Mouse (Mus musculus): ENCODE results near the gene Usp35.

The Usp35 gene

DNA sequence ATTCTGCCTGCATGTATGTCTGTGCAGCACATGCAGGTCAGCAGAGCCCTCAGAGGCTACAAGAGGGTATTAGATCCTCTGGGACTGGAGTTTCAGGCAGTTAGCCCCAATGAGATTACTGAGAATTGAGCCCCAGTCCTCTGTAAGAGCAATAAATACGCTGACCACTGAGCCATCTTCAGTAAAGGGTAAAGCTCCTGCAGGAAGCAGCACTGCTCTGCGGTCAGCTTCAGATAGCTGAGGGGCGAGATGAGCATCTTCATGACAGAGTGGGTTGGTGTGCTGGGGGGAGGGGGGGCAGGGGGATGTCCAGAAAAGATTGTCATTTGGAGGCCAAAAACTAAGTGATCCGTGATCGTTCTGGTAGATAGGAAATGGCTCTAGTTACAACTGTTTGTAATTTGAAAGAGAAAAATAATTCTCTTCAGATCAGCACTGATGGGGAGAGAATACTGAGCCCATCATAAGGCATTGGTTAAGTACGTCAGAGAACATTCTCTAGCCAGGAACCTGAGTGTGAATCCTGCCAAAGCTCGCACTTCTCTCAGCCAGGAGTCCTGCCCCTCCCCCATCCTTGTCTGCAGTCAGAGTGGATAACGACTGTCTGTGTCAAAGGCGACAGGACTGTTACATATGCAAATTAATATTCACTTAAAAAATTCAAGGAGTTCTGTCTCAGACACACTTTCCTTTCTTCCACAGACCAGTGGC, 14.4 kb upstream of the Usp35 start:
- DNase-seq (ENCODE audit: low read depth, low spot score) = no peak

DNA sequence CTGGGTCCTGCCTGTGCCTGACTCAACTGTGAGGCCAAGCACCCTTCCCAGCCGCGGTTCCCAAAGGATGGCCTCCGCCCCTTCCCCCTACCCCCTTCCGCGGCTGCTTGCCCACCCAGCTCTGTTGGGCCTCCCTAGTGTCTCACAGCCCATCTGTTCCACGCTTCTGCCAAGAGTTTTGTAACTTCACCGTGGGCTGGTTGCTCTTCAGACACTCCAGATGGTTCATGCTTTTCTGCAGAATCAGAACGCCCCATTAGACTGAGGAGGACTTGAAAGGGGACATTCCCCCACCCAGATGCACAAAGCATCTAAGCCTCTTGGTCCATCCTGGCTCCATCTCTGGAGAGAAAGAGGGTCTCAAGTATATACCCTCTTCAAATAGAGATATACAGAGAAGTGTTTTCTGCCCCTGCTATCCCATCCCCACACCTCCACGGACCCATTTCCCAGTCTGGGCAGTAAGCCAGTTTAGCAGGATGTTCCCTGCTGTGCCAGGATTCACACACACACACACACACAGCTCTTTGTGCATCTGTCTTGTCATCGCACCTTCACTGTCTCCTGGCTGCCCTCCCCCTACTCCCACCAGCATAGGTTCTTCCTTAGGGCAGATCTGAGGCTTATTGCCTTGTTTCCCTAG, 13.5 kb upstream of the Usp35 start:
- no peak for DNase-seq (ENCODE audit: low read depth, low spot score)

DNA sequence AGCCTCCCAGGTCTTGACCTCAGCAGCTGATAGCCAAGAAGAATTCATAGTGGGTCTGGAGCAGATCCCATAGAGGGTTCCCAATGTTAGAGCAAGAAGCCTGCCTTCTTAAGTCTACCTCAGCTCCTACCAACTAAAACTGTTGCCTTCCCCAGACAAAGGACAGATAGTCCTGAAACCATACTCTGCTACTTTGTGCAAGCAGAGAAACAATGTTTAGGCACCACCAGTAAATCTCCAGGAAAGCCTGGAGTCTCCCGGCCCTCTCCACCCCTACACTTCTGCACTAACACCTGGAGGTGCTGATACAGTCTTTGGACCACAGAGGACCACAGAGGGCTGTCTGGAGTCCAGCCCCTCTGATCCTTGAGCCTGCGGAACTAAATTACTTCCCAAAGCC, 12.8 kb upstream of the Usp35 start:
- DNase-seq (ENCODE audit: low read depth, low spot score) = no peak

DNA sequence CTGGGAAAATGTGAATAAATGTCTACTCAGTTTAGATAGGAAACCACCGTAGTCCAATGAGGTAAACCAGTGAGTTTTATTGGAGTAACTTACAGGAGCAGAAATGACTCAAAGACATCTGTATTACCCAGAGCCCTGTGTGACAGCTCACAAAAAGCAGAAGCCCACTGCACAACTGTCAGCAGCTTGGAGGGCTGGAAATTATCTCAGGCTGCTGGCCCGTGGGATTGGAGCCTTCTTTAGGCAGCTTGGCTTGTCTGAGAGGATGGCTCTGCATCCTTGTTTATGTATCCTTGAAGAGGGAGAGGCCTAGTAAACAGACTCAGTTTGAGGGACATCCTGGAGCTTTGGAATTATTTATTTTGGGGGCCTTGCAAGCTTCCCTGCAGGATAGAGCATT, 11.1 kb upstream of the Usp35 start:
- no peak for DNase-seq (ENCODE audit: low read depth, low spot score)

DNA sequence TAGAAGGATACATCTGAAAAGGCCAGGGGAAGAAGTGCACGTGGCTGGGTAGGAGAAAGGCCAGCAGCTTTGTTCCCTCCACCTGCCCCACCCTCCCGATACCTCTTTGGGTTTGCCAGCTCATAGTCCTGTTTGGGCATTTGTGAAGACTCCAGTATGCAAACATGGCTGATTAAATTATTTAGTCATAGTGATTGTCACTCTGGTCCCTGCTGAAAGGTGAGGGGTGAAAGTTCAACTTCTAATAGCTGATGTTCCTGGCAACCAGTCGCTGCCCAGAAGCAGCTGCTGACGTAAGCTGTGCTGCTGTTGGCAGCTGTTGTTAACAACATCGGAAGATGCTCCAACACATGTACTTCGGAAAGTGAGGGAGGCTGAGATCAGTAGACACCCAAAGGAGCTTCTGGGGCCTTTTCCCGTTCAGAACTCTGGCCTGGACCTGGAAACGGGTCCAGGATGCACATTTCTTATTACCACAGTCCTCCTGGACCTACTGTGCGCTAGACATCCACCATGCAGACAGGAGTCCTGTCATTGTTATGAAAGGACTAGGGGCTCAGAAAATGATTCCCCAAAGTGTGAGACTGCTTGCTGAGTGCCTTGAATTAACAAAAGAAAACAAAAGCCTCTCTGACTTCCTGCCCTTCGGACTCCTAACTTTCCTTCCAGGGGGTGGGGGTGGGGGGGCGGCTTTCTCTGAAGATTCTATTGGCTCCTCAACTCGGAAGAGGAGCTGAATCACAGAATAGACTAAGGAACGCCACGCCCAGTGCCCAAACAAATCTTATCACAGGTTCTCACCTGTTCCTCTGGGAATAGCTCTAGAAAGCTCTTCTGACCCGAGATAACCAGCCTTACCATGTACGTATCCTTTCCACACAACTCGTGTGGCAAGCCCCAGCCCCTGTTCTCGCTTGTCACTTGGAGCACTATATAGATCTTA, 9.4 kb upstream of the Usp35 start:
- no peak for DNase-seq (ENCODE audit: low read depth, low spot score)

DNA sequence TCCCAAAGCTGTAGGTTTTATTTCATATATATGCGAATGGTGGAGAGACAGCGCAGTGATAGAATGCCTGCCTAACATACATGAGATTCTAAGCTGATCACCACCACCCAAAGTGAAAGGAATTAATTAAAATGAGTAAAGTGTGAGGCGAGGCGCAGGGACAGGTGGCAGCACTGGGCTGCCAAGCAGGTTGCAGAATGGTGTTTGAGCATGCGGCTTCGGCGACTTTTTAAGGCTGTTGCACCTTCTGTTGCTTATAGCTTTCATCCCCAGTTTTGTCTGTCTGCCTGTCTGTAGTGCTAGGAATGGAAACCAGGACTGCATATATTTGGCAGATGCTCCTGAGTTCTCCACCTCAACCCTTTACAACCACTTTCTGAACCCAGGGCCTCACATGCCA, 7.8 kb upstream of the Usp35 start:
- DNase-seq (ENCODE audit: low read depth, low spot score) = no peak

DNA sequence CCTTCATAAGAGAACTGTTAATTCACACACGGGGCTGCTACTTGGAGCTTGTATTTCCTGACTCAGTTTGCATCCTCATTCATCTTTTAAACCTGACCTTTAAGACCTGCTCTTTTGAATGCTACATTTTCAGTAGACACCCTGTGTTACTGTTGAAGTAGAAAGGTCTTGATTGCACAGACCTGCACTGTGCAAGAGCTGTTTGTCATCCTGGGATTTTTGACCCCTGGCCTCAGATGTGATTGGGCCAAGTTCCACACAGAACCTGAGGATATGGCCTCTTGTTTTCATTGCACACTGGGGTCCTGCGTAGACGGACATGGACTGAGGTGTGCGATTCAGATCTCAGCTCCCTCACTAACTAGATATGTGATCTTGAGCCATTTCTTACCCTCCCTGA, 6.8 kb upstream of the Usp35 start:
- no peak for DNase-seq (ENCODE audit: low read depth, low spot score)

DNA sequence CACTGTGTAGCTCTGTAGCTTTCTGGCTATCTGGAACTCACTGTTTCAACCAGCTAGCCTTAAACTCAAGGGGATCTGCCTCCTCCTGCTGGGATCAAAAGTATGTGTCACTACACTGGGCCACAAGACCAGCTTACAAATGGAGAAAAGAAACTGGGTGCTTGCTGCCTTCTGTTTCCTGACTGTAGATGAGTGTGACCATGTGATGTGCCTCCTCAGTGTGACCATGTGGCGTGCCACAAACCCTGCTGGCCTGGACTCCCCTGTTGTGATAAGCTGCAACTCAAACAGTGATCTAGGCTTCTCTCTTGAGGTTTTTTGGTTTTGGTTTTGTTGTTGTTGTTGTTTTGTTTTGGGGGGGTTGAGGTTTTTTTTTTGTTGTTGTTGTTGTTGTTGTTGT, 4.9 kb upstream of the Usp35 start:
- no peak for DNase-seq (ENCODE audit: low read depth, low spot score)

DNA sequence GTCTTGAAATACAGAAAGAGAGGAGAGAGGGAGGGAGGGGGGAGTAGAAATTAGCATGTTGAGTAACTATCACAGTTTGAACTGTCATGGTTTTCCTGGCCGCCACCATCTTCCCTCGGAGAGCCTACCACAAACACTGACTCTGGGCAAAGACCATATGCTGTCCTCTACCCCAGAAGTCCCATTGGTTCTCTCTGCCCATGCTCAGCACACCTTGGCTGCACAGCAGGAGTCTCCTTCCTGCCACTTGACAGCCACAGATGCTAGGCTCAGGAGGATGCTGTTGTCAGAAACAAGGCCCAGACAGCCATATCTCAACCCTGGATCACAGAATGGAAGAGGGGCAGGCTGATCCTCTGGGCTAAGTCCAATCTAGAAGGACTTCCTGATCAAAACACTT, 2.6 kb upstream of the Usp35 start:
- DNase-seq (ENCODE audit: low read depth, low spot score) = no peak

DNA sequence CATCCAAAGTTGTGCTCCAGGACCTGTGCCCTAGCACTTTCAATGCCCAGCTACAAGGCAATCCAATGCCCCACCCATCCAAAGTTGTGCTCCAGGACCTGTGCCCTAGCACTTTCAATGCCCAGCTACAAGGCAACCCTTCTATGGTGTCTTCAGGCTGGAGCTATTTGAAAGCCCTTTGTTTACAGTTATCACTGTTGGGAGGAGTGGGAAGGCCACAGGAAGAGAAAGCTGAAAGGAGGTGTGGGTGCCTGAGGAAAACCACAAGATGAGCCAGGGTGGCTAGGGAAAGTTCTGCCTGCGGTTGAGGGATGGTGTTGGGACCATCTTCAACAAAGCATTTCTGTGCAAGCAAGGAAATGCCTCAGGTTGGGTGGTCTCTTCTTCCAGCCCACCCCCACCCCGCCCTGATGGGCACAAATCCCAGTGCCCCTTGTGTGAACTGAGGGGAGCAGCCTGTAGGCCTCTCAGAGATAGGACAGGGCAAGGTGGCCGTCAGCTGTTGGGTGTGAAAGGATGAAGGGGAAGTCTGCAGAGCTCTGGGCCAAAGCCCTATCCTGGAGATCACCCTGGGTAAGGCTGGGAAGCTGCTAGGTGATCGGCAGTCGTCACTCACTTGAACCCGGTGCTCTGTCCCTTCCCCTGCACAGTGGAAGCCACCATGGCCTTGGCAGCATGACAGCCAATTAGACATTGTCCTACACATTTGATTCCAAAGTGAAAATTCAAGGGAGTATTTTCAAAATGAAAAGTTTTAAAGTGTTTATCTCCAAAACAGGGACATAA, 1.5 kb upstream of the Usp35 start:
- no peak for DNase-seq (ENCODE audit: low read depth, low spot score)

DNA sequence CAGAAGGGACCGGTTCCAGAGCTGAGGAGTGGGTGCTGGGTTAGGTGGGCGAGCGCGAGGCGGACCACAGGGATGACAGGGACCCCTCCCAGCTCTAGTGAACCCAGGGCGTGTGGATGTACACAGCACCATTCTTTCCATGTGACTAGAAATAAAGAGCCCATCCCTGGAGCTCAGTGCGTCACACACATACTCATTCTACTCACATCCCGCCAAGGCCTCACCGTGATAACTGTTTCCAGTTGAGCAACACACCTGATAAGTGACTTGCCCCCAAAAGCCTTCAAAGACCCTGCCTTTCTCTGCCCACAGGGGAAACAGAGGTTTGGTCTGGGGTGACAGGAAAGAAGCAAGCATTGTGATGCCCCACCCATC, 834 bp upstream of the Usp35 start:
- DNase-seq (ENCODE audit: low read depth, low spot score) = no peak

DNA sequence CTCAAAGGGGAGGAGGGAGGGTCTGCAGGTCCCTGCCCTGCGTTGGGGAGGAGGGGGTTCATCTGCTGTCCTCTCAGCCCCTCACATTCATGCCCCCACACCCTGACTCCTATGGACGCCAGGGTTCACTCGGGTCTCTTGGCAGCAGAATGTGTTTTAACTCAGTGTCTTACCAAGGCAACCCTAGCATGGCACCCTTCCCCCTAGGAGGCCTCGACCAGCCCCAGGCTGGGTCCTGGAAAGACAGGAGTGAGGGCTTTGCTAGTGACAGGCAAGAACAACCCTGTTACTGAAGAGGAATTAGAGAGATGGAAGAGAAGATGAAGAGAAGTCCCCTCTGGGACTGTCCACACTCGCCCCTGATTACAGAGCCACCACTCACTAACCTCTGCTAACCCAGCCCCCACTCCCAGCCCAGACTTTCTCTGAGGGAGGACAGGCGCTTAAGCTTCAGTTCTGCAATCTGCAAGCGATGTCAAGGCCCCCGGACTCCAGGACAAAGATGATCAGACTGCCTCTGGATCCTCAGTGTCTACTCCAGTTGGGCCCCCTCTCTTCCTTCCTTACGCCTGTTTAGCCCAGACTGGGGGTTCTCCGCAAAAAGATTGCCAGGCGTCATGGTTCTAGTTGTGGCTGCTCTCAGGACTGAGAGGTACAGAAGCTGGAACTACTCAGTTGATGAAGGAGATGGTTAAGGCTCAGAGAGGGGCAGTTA, 732 bp downstream of the Usp35 start:
- DNase-seq (ENCODE audit: low read depth, low spot score) = no peak

DNA sequence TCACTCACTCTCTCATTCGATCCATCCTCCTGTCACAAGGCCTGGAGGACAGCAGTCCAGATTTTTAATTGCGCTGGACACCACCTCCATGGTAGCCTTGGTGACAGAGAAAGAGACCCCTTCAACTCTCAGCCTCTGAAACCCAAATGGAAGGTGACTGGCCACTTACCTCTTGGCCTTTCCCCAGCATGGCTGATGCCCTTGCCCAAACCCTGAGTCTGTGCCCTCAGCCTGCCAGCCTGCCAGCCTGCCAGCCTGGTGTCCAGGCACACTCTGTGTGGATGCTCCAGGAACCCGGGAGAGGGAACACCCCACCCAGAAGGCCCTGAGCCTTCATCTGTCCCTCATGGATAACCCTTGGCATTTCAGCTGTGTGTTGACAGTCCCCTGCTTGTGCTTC, 2.1 kb downstream of the Usp35 start:
- no peak for DNase-seq (ENCODE audit: low read depth, low spot score)

DNA sequence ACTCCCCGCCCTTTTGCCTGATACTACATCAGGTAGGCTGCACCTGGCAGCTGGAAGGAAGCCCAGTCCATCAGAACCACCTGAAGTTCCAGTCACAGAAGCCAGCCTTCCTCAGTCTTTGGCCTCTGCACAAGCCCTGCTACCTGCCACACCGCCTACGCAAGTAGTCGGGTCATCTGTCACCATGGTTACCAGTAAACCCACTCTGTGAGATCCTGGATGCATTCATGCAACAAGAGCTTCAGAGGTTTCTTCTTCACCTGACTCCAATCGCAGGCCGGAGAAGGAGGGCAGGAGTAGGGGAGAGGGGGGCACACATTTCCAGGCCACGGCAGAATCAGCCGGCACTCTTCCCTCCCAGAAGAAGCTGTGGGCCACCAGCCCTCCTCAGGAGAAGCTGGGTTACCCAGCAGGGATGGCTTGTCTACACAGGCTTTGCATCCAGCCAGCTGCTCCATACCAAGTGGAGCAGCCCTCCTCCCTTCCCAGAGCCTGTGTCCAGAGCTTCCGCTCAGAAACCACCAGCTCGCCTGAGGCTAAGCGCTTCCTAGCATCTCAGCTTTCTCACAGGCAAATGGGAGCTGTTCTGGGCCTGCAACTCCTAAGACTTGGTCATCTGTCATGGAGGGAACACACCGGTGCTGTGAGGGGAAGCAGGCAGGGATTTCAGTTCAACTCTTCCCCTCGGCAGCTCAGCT, 2.8 kb downstream of the Usp35 start:
- DNase-seq (ENCODE audit: low read depth, low spot score) = no peak

DNA sequence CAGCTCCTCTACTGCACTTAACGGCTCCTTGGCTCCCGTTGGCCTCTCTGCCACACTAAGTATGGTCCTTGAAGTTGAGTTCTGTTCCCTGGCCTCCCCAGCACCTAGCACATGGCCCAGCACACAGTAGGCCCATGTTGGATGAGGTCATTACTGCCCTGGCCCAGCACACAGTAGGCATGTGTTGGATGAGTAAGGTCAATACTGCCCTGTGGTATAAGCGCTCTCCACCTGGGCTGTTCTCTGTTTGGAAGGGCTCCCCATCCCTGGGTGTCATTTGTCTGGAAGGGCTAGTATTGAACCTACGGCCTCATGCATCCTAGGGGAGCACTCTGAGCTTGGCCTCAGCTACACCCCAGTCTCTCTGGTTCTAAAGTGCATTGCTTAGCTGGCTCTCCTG, 4.4 kb downstream of the Usp35 start:
- no peak for DNase-seq (ENCODE audit: low read depth, low spot score)

DNA sequence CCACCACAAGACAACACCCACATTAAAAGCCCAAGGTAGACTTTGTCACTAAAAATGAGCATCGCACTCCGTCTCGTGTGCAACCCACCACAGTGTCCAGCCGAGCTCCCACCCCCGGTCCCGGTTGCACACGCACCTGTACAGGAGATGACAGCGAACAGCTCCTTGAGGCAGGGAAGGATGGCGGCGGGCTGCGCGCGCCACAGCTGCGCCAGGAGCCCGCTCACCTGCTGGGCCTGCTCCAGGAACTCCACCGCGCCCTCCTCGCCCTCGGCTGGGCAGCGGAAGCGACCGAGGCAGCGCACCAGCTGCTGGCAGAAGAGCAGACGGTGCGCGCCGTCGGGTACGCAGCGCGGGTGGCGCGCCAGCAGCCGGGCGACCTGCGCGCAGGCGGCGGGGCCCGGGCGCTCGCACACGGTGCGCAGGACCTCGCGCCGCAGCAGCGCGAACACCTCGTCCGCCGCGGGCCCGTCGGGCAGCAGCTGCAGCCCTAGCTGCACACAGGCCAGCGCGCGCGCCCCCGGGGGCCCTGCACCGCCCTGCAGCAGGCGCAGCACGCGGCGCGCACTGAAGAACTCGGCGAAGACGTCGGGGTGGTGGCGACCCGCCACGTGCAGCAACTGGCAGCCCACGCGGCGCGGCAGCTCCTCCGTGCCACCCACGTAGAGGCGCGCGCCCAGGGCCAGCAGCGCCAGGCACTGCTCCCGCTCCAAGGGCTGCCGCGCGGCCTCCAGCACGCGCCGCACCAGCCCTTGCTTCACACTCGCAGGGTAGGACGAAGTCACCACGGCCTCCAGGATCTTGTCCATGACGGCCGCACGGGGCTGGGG, 6.4 kb downstream of the Usp35 start:
- DNase-seq (ENCODE audit: low read depth, low spot score) = peak; percentile 23

DNA sequence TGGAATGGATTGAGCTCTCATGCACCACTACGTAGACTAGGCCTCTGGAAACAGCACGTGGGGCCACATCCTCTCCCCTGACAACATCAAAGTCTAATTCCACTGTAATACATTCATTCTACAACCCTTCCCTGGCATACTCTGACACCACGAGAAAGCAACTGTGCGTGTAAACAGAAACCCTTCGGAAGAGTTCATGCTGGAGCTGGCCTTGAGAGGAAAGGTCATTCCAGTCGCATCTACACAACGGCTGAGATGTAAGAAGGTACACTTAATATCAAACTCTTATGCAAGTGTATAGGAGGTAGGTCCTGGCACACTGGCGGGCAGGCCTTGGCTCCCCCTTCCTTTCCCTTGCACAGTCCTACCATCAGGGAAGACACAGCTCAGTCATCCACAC, 7.5 kb downstream of the Usp35 start:
- no peak for DNase-seq (ENCODE audit: low read depth, low spot score)

DNA sequence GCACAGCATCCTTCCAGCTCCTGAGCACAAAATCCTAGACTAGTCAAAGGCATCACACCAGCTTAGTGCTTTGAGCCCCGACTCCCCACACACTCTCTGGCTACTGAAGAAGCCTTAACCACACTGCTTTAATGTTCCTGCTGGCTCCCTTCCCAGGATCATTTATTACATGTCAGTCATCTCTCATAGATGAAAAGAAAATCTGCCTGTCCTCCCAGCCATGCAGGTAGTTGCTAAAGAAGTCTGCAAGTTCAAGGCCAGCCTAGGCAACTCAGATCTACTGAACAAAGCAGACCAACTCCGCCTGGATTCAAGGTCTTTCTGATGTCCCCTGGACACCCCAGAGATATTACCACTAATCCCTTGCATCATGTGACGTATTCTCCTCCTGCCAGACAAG, 14.1 kb downstream of the Usp35 start:
- no peak for DNase-seq (ENCODE audit: low read depth, low spot score)

DNA sequence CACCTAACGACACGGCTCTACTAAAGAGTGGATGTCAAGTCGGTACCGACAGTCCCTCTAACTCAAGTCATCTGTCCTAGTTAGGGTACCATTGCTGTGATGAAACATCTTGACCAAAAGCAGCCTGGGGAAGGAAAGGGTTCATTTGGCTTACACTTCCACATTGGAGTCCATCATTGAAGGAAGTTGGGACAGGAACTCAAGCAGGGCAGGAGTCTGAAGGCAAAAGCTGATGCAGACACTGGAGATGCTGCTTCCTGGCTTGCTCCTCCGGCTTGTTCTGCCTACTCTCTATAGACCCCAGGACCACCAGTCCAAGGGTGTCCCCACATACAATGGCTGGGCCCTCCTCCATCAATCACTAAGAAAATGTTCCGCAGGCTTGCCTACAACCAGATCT, 16.2 kb downstream of the Usp35 start:
- no peak for DNase-seq (ENCODE audit: low read depth, low spot score)

DNA sequence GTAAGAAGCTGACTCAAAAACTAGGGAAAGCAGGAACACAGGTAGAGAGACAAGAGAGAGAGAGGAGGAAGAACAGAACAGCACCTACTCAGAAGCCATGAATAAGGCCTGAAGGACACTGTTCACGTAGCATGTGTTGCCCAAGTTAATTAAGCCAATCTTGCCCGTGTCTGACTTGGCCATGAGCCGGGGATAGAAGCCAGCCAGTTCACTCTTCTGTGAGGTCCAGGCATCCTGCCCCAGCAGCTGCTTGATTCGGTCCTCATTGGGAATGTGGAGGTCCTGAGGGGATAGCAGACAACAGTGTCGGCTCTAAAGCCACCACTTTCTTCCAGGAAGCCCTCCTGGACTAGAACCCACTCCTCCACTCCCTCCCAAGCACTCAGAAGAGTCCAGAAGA, 17.2 kb downstream of the Usp35 start:
- no peak for DNase-seq (ENCODE audit: low read depth, low spot score)
